18 mouse cellular contexts compared by ENCODE assay signal in genomic region chr11:108799695-108800094, GRCm38 (mm10).
A peak's percentile ranks its signal among the peaks of the same experiment; 100 is the strongest.
DNase-seq lines count a peak whose midpoint lies in the region.
"Had no signal": no experiment of that assay in that cellular context is flagged by ENCODE, and none has a peak within 500 bp of the region (broad histone marks: within the 10 kb centered on the region; RNA-seq: fewer than 3 reads in every experiment).

No protein-coding gene starts in this region.

- intact Hi-C loops in left cerebral cortex, postnatal 10 days (cut with DNase I): no loop called here

- peak; percentile 9 to 38 for DNase-seq in left cerebral cortex, adult 18-20 months (ENCODE audit: low spot score in 2 of 2)
- DNase-seq in left cerebral cortex, postnatal 10 days (ENCODE audit: extremely low spot score in 1 of 2, low spot score in 2 of 2): no peak
- DNase-seq in right cerebral cortex, adult 18-20 months: peak; percentile 40
- no peak for DNase-seq in right cerebral cortex, postnatal 4 days
- DNase-seq in brain, adult 2 months (ENCODE audit: low read depth, low spot score): peak; percentile 61
- peak; percentile 24 for DNase-seq in telencephalon, adult 2 months (ENCODE audit: low read depth, low spot score)
- no peak for DNase-seq in adrenal gland, adult 18-20 months (ENCODE audit: low spot score in 2 of 2)
- DNase-seq: adrenal gland, adult 8-10 months; cerebellum, adult 9-10 months; cerebellum, postnatal 36 days; gastrocnemius, postnatal 10 days; kidney, adult 8-10 months; kidney, postnatal 4 days; liver, embryonic 13.5 days; lung, adult 18-20 months; lung, postnatal 10 days; spleen, adult 18-20 months; thymus, postnatal 4 days had no signal

Comparison
In these comparisons a context has a peak if more than half of its experiments do, and no peak if none do; other contexts are left out.
1. DNase-seq: peak in left cerebral cortex, adult 18-20 months (2 of 2), right cerebral cortex, adult 18-20 months (single experiment), brain, adult 2 months (single experiment) and telencephalon, adult 2 months (single experiment); none in left cerebral cortex, postnatal 10 days (0 of 2), right cerebral cortex, postnatal 4 days (single experiment) and adrenal gland, adult 18-20 months (0 of 2).